Mouse (Mus musculus) heart, adult 2 months (tissue): Measurements from ENCODE around the gene Med27. TPM values are rescaled to one million over a fixed set of nuclear protein-coding genes. Genes with fewer than 3 reads are reported as not detected.

Source experiments
- DNase-seq, 2 experiments: peaks; one replicate each; pipeline ENCODE4 v3.0.0; 2021
- H3K27ac ChIP-seq: fragments of 200-600 bp; 2 replicates; pipeline ENCODE4 v1.8.1; 2022
- H3K27me3 ChIP-seq: fragments of 200-500 bp; 2 replicates; pipeline ENCODE4 v1.6.1; 2012; ENCODE audit warnings: mild to moderate bottlenecking, low read length, inconsistent platforms, mixed read lengths; ENCODE audit not compliant: control insufficient read depth, insufficient read depth
- H3K36me3 ChIP-seq: fragments of 200-500 bp; 2 replicates; pipeline ENCODE4 v1.6.1; 2012; ENCODE audit warnings: low read length, inconsistent platforms; ENCODE audit not compliant: control insufficient read depth, insufficient read depth
- H3K4me1 ChIP-seq: fragments of 200-500 bp; 2 replicates; pipeline ENCODE4 v1.6.1; 2011; ENCODE audit warnings: low read length; ENCODE audit not compliant: control insufficient read depth, insufficient read depth
- H3K4me3 ChIP-seq: fragments of 200-600 bp; 2 replicates; pipeline ENCODE4 v1.8.1; 2022
- H3K79me2 ChIP-seq: fragments of 200-500 bp; replicated peaks from 2 replicates; pipeline ENCODE4 v1.6.1; 2012; ENCODE audit warnings: mild to moderate bottlenecking, inconsistent platforms, low read length, moderate library complexity, mixed read lengths; ENCODE audit not compliant: control insufficient read depth, insufficient read depth
- H3K9ac ChIP-seq: fragments of 200-500 bp; 2 replicates; pipeline ENCODE4 v1.6.1; 2012; ENCODE audit warnings: low read depth, mild to moderate bottlenecking, control low read depth, inconsistent platforms, low read length, mixed read lengths
- CTCF ChIP-seq: fragments of 200-600 bp; IDR thresholded peaks from 2 replicates; pipeline ENCODE4 v1.8.1; 2022; ENCODE audit warnings: antibody characterized with exemption, mild to moderate bottlenecking, moderate library complexity
- EP300 ChIP-seq: fragments of 200-500 bp; IDR thresholded peaks from 2 replicates; pipeline ENCODE4 v1.6.1; 2011; ENCODE audit warnings: low read depth, low read length, control low read depth; ENCODE audit not compliant: insufficient read depth
- POLR2A ChIP-seq: fragments of 200-500 bp; IDR thresholded peaks from 2 replicates; pipeline ENCODE4 v1.6.1; 2011; ENCODE audit warnings: mild to moderate bottlenecking, low read depth, low read length, control low read depth; ENCODE audit not compliant: insufficient read depth
- WGBS: fragments of 180-500 bp; shearing (Covaris S2); methylation state at CpG from one replicate; pipeline ENCODE4 v1.1.7; 2018; 5-methylcytosine and 5-hydroxymethylcytosine counted together
- intact Hi-C: fragments of 180-260 bp; cut with DNase I; formaldehyde crosslinking; loops from one replicate; pipeline ENCODE4 v1.15.1; 2025
- polyA plus RNA-seq: library from polyadenylated mRNA; depleted of rRNA; stranded (reverse); fragments of >200 nt; gene quantifications from 2 replicates; pipeline ENCODE4 v1.2.3, GENCODE M21; 2012
- total RNA-seq, 2 experiments: library from RNA; stranded (reverse); gene quantifications; 2 replicates each; pipeline ENCODE4 v1.2.3; 2021

Med27 gene
- total and polyA plus RNA-seq, 3 experiments, result 15.3 to 24.0 (median 17.2) TPM

DNA sequence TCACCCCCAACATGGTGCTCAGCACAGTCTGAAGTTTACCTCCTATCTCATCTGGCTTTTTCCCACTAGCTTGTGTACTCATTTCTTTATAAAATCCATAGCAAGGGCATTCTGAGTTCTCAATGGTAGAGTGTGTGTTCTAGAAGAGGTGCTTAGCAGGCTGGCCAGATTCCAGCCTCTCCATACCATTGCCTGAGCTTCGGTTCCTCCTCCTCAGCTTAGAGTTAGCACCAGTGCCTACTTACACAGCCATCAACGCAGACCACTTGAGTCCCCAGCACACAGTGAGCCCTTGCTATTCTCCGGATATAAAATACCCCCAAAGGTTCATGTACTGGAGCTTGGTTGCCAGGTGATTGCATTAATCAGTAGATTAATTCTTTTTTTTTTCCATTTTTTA lies 54.2 kb downstream of the Med27 start:
- 83% methylated on average over 3 of the region's 3 CpGs for WGBS
- no peak overlapping the region for H3K4me3 ChIP-seq
- peaks cover 12% of the 10 kb centered on the region for H3K4me1 ChIP-seq
- no peak for DNase-seq
- intact Hi-C loops, result no loop called here
- H3K36me3 ChIP-seq, result no peaks in the 10 kb centered on the region
- H3K79me2 ChIP-seq, result peaks cover 4% of the 10 kb centered on the region
- H3K27me3 ChIP-seq, result no peaks in the 10 kb centered on the region
- no peak for TF ChIP-seq CTCF
- TF ChIP-seq EP300, result no peak
- TF ChIP-seq POLR2A, result no peak
- no peak overlapping the region for H3K9ac ChIP-seq
- H3K27ac ChIP-seq, result no peak overlapping the region

DNA sequence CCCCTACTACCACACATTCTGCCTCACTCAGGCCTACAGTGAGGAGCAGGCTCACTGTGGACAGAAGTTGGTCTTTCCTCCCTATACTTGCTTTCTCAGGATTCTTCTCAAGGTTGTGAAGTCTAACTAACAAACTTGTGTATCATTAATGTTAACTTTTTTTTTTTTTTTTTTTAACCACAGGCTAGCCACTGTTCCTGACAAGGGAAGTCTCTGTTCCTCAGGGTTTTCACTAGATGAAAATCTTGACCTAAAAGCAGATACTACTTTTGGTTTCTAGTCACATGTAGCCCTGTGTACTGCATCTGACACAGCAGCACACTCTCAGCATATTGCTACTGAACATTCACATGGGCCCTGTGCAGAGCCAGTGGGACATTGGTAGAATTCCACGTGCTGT lies 55.2 kb downstream of the Med27 start:
- no peak for DNase-seq
- no peaks in the 10 kb centered on the region for H3K36me3 ChIP-seq
- 94% methylated on average over 1 of the region's 1 CpGs for WGBS
- H3K4me3 ChIP-seq, result no peak overlapping the region
- peaks cover 4% of the 10 kb centered on the region for H3K79me2 ChIP-seq
- H3K27ac ChIP-seq, result no peak overlapping the region
- TF ChIP-seq POLR2A, result no peak
- no peak for TF ChIP-seq CTCF
- TF ChIP-seq EP300, result no peak
- intact Hi-C loops, result no loop called here
- no peaks in the 10 kb centered on the region for H3K27me3 ChIP-seq
- no peak overlapping the region for H3K9ac ChIP-seq
- peaks cover 13% of the 10 kb centered on the region for H3K4me1 ChIP-seq

DNA sequence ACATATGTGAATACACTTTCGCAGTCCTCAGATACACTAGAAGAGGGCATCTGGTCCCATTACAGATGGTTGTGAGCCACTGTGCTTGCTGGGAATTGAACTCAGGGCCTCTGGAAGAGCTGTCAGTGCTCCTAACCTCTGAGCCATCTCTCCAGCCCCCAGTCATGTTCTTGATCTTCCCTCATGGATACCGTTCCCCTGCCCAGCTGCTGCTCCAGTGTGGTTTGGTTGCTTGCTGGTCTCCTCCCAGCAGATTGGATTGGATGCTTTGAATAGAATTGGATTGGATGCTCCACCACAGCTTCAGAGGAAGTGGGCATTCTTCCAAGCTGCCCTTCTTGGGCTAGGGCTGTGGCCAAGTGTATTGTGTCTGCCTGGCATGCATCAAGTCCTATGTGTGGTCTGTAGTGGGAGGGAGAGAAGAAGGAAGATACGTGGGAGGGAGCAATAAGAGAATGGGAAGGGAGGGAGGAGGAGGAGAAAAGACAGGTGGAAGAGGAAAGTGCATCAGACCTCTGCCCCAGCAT lies 56.0 kb downstream of the Med27 start:
- Histone ChIP-seq H3K4me1 (peaks cover 13% of the 10 kb centered on the region), H3K27me3 (no peaks in the 10 kb centered on the region), H3K9ac (no peak overlapping the region), H3K79me2 (peaks cover 5% of the 10 kb centered on the region), H3K27ac (no peak overlapping the region), H3K36me3 (no peaks in the 10 kb centered on the region), H3K4me3 (no peak overlapping the region)
- peak in 1 of 2 experiments; percentile 37 for DNase-seq
- intact Hi-C loops, result no loop called here
- TF ChIP-seq POLR2A, result no peak
- no peak for TF ChIP-seq CTCF
- no peak for TF ChIP-seq EP300
- 39% methylated on average over 3 of the region's 3 CpGs for WGBS

DNA sequence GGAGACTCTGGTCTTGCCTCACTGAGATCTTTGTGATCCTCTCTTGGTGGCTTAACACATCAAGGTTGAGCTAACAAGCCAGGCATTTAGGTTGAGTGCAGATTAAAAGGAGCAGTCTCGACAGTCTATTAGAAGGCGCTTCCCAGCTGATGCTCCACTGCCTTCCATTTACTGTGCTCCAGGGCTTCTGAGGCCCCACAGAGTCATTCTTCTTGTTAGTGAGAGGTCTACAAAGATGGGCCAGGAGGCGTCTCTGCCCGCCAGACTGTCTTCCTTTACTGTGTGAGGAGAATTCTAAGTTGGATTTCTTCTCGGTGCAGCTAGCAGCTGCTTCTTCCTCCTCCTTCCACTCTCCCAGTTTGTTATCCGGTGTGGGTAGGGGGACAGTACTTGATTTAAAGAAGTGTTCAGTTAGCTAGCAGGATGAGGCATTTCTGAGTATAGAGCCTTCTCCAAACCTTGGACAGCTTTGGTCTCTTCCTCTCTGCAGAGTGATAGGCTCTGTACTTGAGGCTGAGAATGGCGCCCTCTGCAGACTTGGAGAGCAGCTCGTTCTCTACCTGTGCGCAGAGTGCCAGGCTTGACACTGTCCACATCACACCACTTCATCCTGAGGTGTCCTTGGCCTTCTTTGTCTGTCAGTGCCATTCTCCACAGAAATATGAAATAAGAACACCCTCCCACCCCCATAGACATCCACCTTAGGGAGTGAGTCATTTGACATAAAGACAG lies 57.3 kb downstream of the Med27 start:
- TF ChIP-seq EP300 (no peak), CTCF (peak; percentile 31)
- H3K4me3 ChIP-seq, result no peak overlapping the region
- no peak for DNase-seq
- intact Hi-C loops, result no loop called here
- no peak overlapping the region for H3K9ac ChIP-seq
- H3K4me1 ChIP-seq, result peaks cover 13% of the 10 kb centered on the region
- peaks cover 6% of the 10 kb centered on the region for H3K79me2 ChIP-seq
- no peak overlapping the region for H3K27ac ChIP-seq
- no peaks in the 10 kb centered on the region for H3K36me3 ChIP-seq
- no peaks in the 10 kb centered on the region for H3K27me3 ChIP-seq
- 83% methylated on average over 9 of the region's 9 CpGs for WGBS

DNA sequence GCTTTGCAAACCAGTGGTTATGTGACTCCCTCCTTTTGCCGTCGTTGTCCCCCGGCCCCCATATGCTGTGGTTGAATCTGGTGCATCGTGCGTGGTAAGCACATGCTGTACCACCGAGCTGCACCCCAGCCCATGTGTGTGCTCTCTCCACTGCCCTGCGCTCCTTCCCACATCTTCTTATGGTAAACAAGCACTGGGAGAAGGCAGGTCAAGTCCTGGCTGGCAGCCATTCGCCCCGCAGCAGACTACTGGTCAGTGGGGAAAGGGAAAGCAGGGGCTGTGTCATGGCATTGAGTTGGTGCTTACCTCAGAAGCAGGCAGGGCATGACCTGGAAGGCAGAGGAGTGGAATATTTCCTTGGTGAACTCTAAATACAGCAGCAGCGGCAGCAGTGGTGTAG lies 58.3 kb downstream of the Med27 start:
- Histone ChIP-seq H3K4me3 (no peak overlapping the region), H3K79me2 (peaks cover 6% of the 10 kb centered on the region), H3K4me1 (peaks cover 13% of the 10 kb centered on the region), H3K27ac (no peak overlapping the region), H3K27me3 (no peaks in the 10 kb centered on the region), H3K9ac (no peak overlapping the region), H3K36me3 (no peaks in the 10 kb centered on the region)
- intact Hi-C loops, result no loop called here
- TF ChIP-seq CTCF, result no peak
- TF ChIP-seq EP300, result no peak
- TF ChIP-seq POLR2A, result no peak
- DNase-seq, result no peak
- WGBS, result 77% methylated on average over 10 of the region's 10 CpGs

DNA sequence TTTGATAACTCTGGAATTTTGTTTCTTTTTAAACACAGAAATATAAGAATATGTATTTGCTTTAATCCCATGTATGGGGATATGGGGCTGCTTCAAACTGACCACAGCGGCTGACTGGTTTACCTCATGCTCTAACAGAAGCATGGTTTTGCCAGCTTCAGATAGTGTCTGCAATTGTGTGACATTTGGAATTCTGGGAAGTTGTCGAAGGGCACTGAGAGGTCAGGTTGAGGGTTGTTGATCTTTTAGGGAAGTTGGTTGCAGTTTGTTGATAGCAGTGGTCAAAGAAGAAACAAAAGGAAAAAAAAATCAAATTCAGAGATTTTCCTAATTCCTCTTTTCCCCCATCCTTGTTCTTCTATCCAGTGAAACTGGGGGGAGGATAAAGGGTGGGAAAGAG lies 59.2 kb downstream of the Med27 start:
- Histone ChIP-seq H3K4me3 (no peak overlapping the region), H3K27ac (no peak overlapping the region), H3K79me2 (peaks cover 4% of the 10 kb centered on the region), H3K27me3 (no peaks in the 10 kb centered on the region), H3K4me1 (peaks cover 13% of the 10 kb centered on the region), H3K9ac (no peak overlapping the region), H3K36me3 (no peaks in the 10 kb centered on the region)
- intact Hi-C loops, result no loop called here
- 65% methylated on average over 2 of the region's 2 CpGs for WGBS
- no peak for DNase-seq
- TF ChIP-seq CTCF (no peak), EP300 (no peak), POLR2A (no peak)
